Mouse (Mus musculus): ENCODE measurements around the gene Lpar5. TPM values are rescaled to one million over a fixed set of nuclear protein-coding genes. Genes with fewer than 3 reads are reported as not detected.
"Not testable (repeated sequence)": the region's sequence is repeated elsewhere in the genome, so short reads cannot be mapped to it uniquely, and the experiment has no call there.

Gene Lpar5
- polyA plus RNA-seq, 1 experiment from 2014 or later: 5.0 TPM

- Histone ChIP-seq H3K4me3 (replicated peaks) (no peak overlapping the region), H3K9ac (no peak overlapping the region), H3K27me3 (replicated peaks) (no peaks in the 10 kb centered on the region), H3K4me1 (0 out of 2 replicates have a peak, but pooled peaks cover 7% of the 10 kb centered on the region), H3K27ac (no peak overlapping the region), H3K4me2 (no peak overlapping the region), H3K36me3 (no peaks in the 10 kb centered on the region), H3K9me3 (no peaks in the 10 kb centered on the region)
- WGBS: 36% methylated on average over 6 of the region's 6 CpGs
- no peak for ATAC-seq (ENCODE audit: insufficient read depth, low FRiP score, low read depth)
Observed at GRCm38 (mm10) chr6:125061493-125061892, 6.2 kb upstream of the Lpar5 start.

GRCm38 (mm10) chr6:125062511-125062910 is 5.2 kb upstream of the Lpar5 start:
- Histone ChIP-seq H3K4me3 (replicated peaks) (no peak overlapping the region), H3K9ac (no peak overlapping the region)

GRCm38 (mm10) chr6:125063906-125064305 is 3.8 kb upstream of the Lpar5 start:
- ATAC-seq (ENCODE audit: insufficient read depth, low FRiP score, low read depth): no peak
- Histone ChIP-seq H3K9me3 (no peaks in the 10 kb centered on the region), H3K36me3 (no peaks in the 10 kb centered on the region), H3K27ac (no peak overlapping the region), H3K27me3 (replicated peaks) (no peaks in the 10 kb centered on the region), H3K4me3 (replicated peaks) (no peak overlapping the region), H3K4me2 (no peak overlapping the region), H3K9ac (no peak overlapping the region), H3K4me1 (0 out of 2 replicates have a peak, but pooled peaks cover 7% of the 10 kb centered on the region)
- WGBS: 73% methylated on average over 6 of the region's 6 CpGs

More at GRCm38 (mm10) chr6:125062511-125062910, 5.2 kb upstream of the Lpar5 start:
- no peak for ATAC-seq (ENCODE audit: insufficient read depth, low FRiP score, low read depth)
- Histone ChIP-seq H3K36me3 (no peaks in the 10 kb centered on the region), H3K4me1 (0 out of 2 replicates have a peak, but pooled peaks cover 7% of the 10 kb centered on the region), H3K4me2 (no peak overlapping the region), H3K27me3 (replicated peaks) (no peaks in the 10 kb centered on the region), H3K27ac (no peak overlapping the region), H3K9me3 (no peaks in the 10 kb centered on the region)
- 84% methylated on average over 5 of the region's 5 CpGs for WGBS

- WGBS: no CpG with 5 or more reads among the region's 1 CpGs
Observed at GRCm38 (mm10) chr6:125065223-125065622, 2.5 kb upstream of the Lpar5 start.

GRCm38 (mm10) chr6:125071170-125071895 is 3.6 kb downstream of the Lpar5 start:
- ATAC-seq (ENCODE audit: insufficient read depth, low FRiP score, low read depth): peak; percentile 88
- H3K36me3 ChIP-seq: no peaks in the 10 kb centered on the region
- H3K9ac ChIP-seq: no peak overlapping the region
- WGBS: 69% methylated on average over 18 of the region's 18 CpGs
- H3K27ac ChIP-seq: peak overlapping the region; percentile 75
- peak overlapping the region; percentile 17; the same call in 1 of the 2 replicates for H3K4me2 ChIP-seq
- no peak overlapping the region for H3K4me3 ChIP-seq (replicated peaks)
- H3K27me3 ChIP-seq (replicated peaks): no peaks in the 10 kb centered on the region
- no peaks in the 10 kb centered on the region; the same call in 1 of the 2 replicates for H3K4me1 ChIP-seq
- no peaks in the 10 kb centered on the region for H3K9me3 ChIP-seq

More at GRCm38 (mm10) chr6:125065223-125065622, 2.5 kb upstream of the Lpar5 start:
- not testable (repeated sequence) for ATAC-seq (ENCODE audit: insufficient read depth, low FRiP score, low read depth); H3K4me1 ChIP-seq; H3K4me3 ChIP-seq (replicated peaks); H3K9me3 ChIP-seq; H3K27ac ChIP-seq; H3K36me3 ChIP-seq; H3K27me3 ChIP-seq (replicated peaks); H3K4me2 ChIP-seq; H3K9ac ChIP-seq

- H3K9ac ChIP-seq: no peak overlapping the region
- no peaks in the 10 kb centered on the region for H3K27me3 ChIP-seq (replicated peaks)
- H3K4me1 ChIP-seq: no peaks in the 10 kb centered on the region; the same call in 1 of the 2 replicates
- 33% methylated on average over 1 of the region's 2 CpGs for WGBS
- ATAC-seq (ENCODE audit: insufficient read depth, low FRiP score, low read depth): no peak
- H3K27ac ChIP-seq: peak overlapping the region; percentile 75
- H3K9me3 ChIP-seq: no peaks in the 10 kb centered on the region
- H3K4me3 ChIP-seq (replicated peaks): no peak overlapping the region
- H3K4me2 ChIP-seq: 0 out of 2 replicates have a peak overlapping the region, but pooled peaks have one; percentile 8
- H3K36me3 ChIP-seq: no peaks in the 10 kb centered on the region
Observed at GRCm38 (mm10) chr6:125071896-125072279, 4.2 kb downstream of the Lpar5 start.

GRCm38 (mm10) chr6:125073825-125074224 is 6.1 kb downstream of the Lpar5 start:
- Histone ChIP-seq H3K4me1 (no peaks in the 10 kb centered on the region; the same call in 1 of the 2 replicates), H3K9ac (no peak overlapping the region), H3K27ac (no peak overlapping the region), H3K36me3 (no peaks in the 10 kb centered on the region), H3K9me3 (no peaks in the 10 kb centered on the region), H3K4me3 (replicated peaks) (no peak overlapping the region), H3K27me3 (replicated peaks) (0 out of 2 replicates have a peak, but pooled peaks cover 2% of the 10 kb centered on the region), H3K4me2 (no peak overlapping the region)
- no peak for ATAC-seq (ENCODE audit: insufficient read depth, low FRiP score, low read depth)
- 62% methylated on average over 8 of the region's 8 CpGs for WGBS

GRCm38 (mm10) chr6:125081394-125081793 is 13.7 kb downstream of the Lpar5 start:
- Histone ChIP-seq H3K9me3 (no peaks in the 10 kb centered on the region), H3K36me3 (no peaks in the 10 kb centered on the region), H3K4me2 (peak overlapping the region; percentile 78), H3K27ac (peak overlapping the region; percentile 67; the same call in 1 of the 2 replicates), H3K9ac (peak overlapping the region; percentile 27; the same call in 1 of the 2 replicates), H3K4me1 (peaks cover 10% of the 10 kb centered on the region; the same call in 1 of the 2 replicates), H3K4me3 (replicated peaks) (peak overlapping the region; percentile 42), H3K27me3 (replicated peaks) (0 out of 2 replicates have a peak, but pooled peaks cover 2% of the 10 kb centered on the region)
- 23% methylated on average over 25 of the region's 25 CpGs for WGBS
- ATAC-seq (ENCODE audit: insufficient read depth, low FRiP score, low read depth): no peak; the same call in 1 of the 2 replicates

GRCm38 (mm10) chr6:125081797-125082560 is 14.3 kb downstream of the Lpar5 start:
- H3K4me1 ChIP-seq: peaks cover 10% of the 10 kb centered on the region; the same call in 1 of the 2 replicates
- 25% methylated on average over 45 of the region's 45 CpGs for WGBS
- peak overlapping the region; percentile 27; the same call in 1 of the 2 replicates for H3K9ac ChIP-seq
- 0 out of 2 replicates have a peak, but pooled peaks cover 2% of the 10 kb centered on the region for H3K27me3 ChIP-seq (replicated peaks)
- H3K36me3 ChIP-seq: no peaks in the 10 kb centered on the region
- peak; percentile 88 for ATAC-seq (ENCODE audit: insufficient read depth, low FRiP score, low read depth)
- H3K27ac ChIP-seq: peak overlapping the region; percentile 67; the same call in 1 of the 2 replicates
- H3K9me3 ChIP-seq: no peaks in the 10 kb centered on the region
- peak overlapping the region; percentile 78 for H3K4me2 ChIP-seq
- H3K4me3 ChIP-seq (replicated peaks): peak overlapping the region; percentile 42

- Histone ChIP-seq H3K4me2 (no peak overlapping the region), H3K27ac (no peak overlapping the region), H3K4me1 (peaks cover 10% of the 10 kb centered on the region; the same call in 1 of the 2 replicates), H3K9ac (no peak overlapping the region), H3K36me3 (no peaks in the 10 kb centered on the region), H3K9me3 (no peaks in the 10 kb centered on the region), H3K4me3 (replicated peaks) (no peak overlapping the region), H3K27me3 (replicated peaks) (no peaks in the 10 kb centered on the region)
- ATAC-seq (ENCODE audit: insufficient read depth, low FRiP score, low read depth): no peak
- 83% methylated on average over 7 of the region's 7 CpGs for WGBS
Observed at GRCm38 (mm10) chr6:125082801-125083386, 15.2 kb downstream of the Lpar5 start.

GRCm38 (mm10) chr6:125084424-125084823 is 16.7 kb downstream of the Lpar5 start:
- no peak for ATAC-seq (ENCODE audit: insufficient read depth, low FRiP score, low read depth)
- 4% methylated on average over 4 of the region's 4 CpGs for WGBS
- no peak overlapping the region for H3K9ac ChIP-seq
- no peaks in the 10 kb centered on the region for H3K9me3 ChIP-seq
- no peak overlapping the region for H3K27ac ChIP-seq
- peaks cover 21% of the 10 kb centered on the region for H3K4me1 ChIP-seq
- H3K4me3 ChIP-seq (replicated peaks): no peak overlapping the region
- no peaks in the 10 kb centered on the region for H3K36me3 ChIP-seq
- no peak overlapping the region for H3K4me2 ChIP-seq
- H3K27me3 ChIP-seq (replicated peaks): no peaks in the 10 kb centered on the region

Data from stomach, embryonic 15.5 days (tissue).